Mouse (Mus musculus): ENCODE measurements around the gene Endov.

Endov gene

GRCm38 (mm10) chr11:119547183-119547921 lies 56.2 kb downstream of the Endov start, which contains the start of gene Nptx1:
Gene Nptx1, minus strand, starts transcription at chr11:119547753.
- DNase-seq: peak; percentile 8

- no peak for DNase-seq
These were observed 56.9 kb downstream of the Endov start for GRCm38 (mm10) chr11:119547951-119548591.

- DNase-seq: peak; percentile 12
These were observed 57.7 kb downstream of the Endov start for GRCm38 (mm10) chr11:119548741-119549370.

GRCm38 (mm10) chr11:119549371-119549811 lies 58.2 kb downstream of the Endov start:
- no peak for DNase-seq

- DNase-seq: no peak
These were observed 59.6 kb downstream of the Endov start for GRCm38 (mm10) chr11:119550546-119551335.

- DNase-seq: no peak
These were observed 60.3 kb downstream of the Endov start for GRCm38 (mm10) chr11:119551468-119551867.

- DNase-seq: no peak
These were observed 61.2 kb downstream of the Endov start for GRCm38 (mm10) chr11:119552301-119552700.

- DNase-seq: no peak
These were observed 62.0 kb downstream of the Endov start for GRCm38 (mm10) chr11:119552902-119553802.

- no peak for DNase-seq
These were observed 63.6 kb downstream of the Endov start for GRCm38 (mm10) chr11:119554706-119555105.

- no peak for DNase-seq
These were observed 64.0 kb downstream of the Endov start for GRCm38 (mm10) chr11:119555170-119555569.

GRCm38 (mm10) chr11:119557940-119558869 lies 67.1 kb downstream of the Endov start:
- no peak for DNase-seq

- DNase-seq: no peak
These were observed 67.9 kb downstream of the Endov start for GRCm38 (mm10) chr11:119558870-119559610.
